Mouse (Mus musculus) CD4-positive naive resting alpha-beta T cell, adult 76 days (primary cell): ENCODE data around the gene Olfr741. TPM values are rescaled to one million over a fixed set of nuclear protein-coding genes. Genes with fewer than 3 reads are reported as not detected.

Source experiments
- total RNA-seq: library from RNA; stranded (reverse); gene quantifications from one replicate; pipeline ENCODE4 v1.2.4, GENCODE M21; 2023

Olfr741 gene
- not detected for total RNA-seq

GRCm38 (mm10) chr14:50472438-50472837 lies at the start of gene Olfr741:
Gene Olfr741, plus strand, starts transcription at chr14:50472738.

GRCm38 (mm10) chr14:50445245-50445644 lies 27.3 kb upstream of the Olfr741 start, which contains the start of gene Olfr740:
Gene Olfr740, plus strand, starts transcription at chr14:50445545.

GRCm38 (mm10) chr14:50503300-50503699 lies 30.8 kb downstream of the Olfr741 start, which contains the start of gene Olfr742:
Gene Olfr742, plus strand, starts transcription at chr14:50503600.

GRCm38 (mm10) chr14:50521539-50521938 lies 49.0 kb downstream of the Olfr741 start, which contains the start of gene Olfr743:
Gene Olfr743, plus strand, starts transcription at chr14:50521839.

Other genes starting within 250 kb of the Olfr741 start
- gene Olfr731, start 230.9 kb upstream of the Olfr741 start, total RNA-seq = not detected
- not detected for gene Olfr732, start 188.5 kb upstream of the Olfr741 start, total RNA-seq
- not detected for gene Olfr733, start 171.2 kb upstream of the Olfr741 start, total RNA-seq
- gene Olfr734, start 146.0 kb upstream of the Olfr741 start, total RNA-seq = not detected
- gene Olfr735, start 123.9 kb upstream of the Olfr741 start, total RNA-seq = not detected
- gene Tlr11, start 114.8 kb upstream of the Olfr741 start, total RNA-seq = 0.23 TPM
- not detected for gene Olfr736, start 91.6 kb upstream of the Olfr741 start, total RNA-seq
- not detected for gene Olfr738, start 65.2 kb upstream of the Olfr741 start, total RNA-seq
- not detected for gene Olfr739, start 54.1 kb upstream of the Olfr741 start, total RNA-seq
- gene Olfr740, start 27.2 kb upstream of the Olfr741 start, total RNA-seq = not detected
- not detected for gene Olfr742, start 30.9 kb downstream of the Olfr741 start, total RNA-seq
- not detected for gene Olfr743, start 49.1 kb downstream of the Olfr741 start, total RNA-seq
- gene Olfr744, start 142.1 kb downstream of the Olfr741 start, total RNA-seq = not detected
- gene Olfr745, start 166.7 kb downstream of the Olfr741 start, total RNA-seq = not detected
- gene Olfr746, start 174.3 kb downstream of the Olfr741 start, total RNA-seq = not detected
- gene Olfr747, start 220.5 kb downstream of the Olfr741 start, total RNA-seq = not detected
- not detected for gene Olfr748, start 234.6 kb downstream of the Olfr741 start, total RNA-seq